Comparison of ENCODE assay signal across 9 mouse cellular contexts in genomic region chr17:29322603-29322962, GRCm38 (mm10). TPM values are rescaled to one million over a fixed set of nuclear protein-coding genes. Genes with fewer than 3 reads are reported as not detected.
DNase-seq lines count a peak whose midpoint lies in the region; ATAC-seq and TF ChIP-seq lines count a peak whose summit lies in the region.
"Had no signal": no experiment of that assay in that cellular context is flagged by ENCODE, and none has a peak within 500 bp of the region (broad histone marks: within the 10 kb centered on the region; RNA-seq: fewer than 3 reads in every experiment).

No protein-coding gene starts in this region.

- H3K36me3 ChIP-seq in thymus, adult 2 months (ENCODE audit: control insufficient read depth, insufficient read depth, low read length) = no peaks in the 10 kb centered on the region

- intact Hi-C loops in gastrocnemius, adult 2 months (cut with DNase I) = no loop called here

- WGBS in thymus, adult 2 months = 89% methylated on average over 18 of the region's 18 CpGs

- no peak for DNase-seq in gastrocnemius, adult 2 months
- DNase-seq in gastrocnemius, postnatal 4 days (ENCODE audit: low spot score in 2 of 2) = no peak
- peak; percentile 63 for DNase-seq in embryo, embryonic 11 days
- DNase-seq in kidney, postnatal 36 days = peak; percentile 60 to 73
- DNase-seq in lung, postnatal 25 days (ENCODE audit: low spot score) = peak; percentile 87
- no peak for DNase-seq in frontal cortex, postnatal 36 days (ENCODE audit: low spot score in 2 of 2)
- no peak for DNase-seq in thymus, adult 2 months
- DNase-seq: cerebellum, postnatal 14 days had no signal

- peak overlapping the region; percentile 17; the same call in 1 of the 2 replicates for H3K27ac ChIP-seq in gastrocnemius, adult 2 months
- H3K27ac ChIP-seq in thymus, adult 2 months (ENCODE audit: control insufficient read depth, insufficient read depth, low read length) = no peak overlapping the region

- no peak for TF ChIP-seq CTCF in gastrocnemius, adult 2 months (IDR thresholded peaks at IDR 0.05)
- TF ChIP-seq CTCF in thymus, adult 2 months (IDR thresholded peaks at IDR 0.05; ENCODE audit: borderline replicate concordance, control insufficient read depth, extremely low read depth, insufficient read depth, low read length, poor library complexity) = no peak

- no peaks in the 10 kb centered on the region for H3K4me1 ChIP-seq in thymus, adult 2 months (replicated peaks; ENCODE audit: control insufficient read depth, insufficient read depth, low read length)

- no peaks in the 10 kb centered on the region for H3K27me3 ChIP-seq in thymus, adult 2 months (ENCODE audit: control insufficient read depth, insufficient read depth, low read length)

- ATAC-seq in cerebellum, adult (ENCODE audit: insufficient number of reproducible peaks, low FRiP score, low TSS enrichment) = no peak

- peak overlapping the region; percentile 60; the same call in 1 of the 2 replicates for H3K4me3 ChIP-seq in gastrocnemius, adult 2 months
- no peak overlapping the region for H3K4me3 ChIP-seq in thymus, adult 2 months (ENCODE audit: control insufficient read depth, insufficient read depth, low read length)

- TF ChIP-seq POLR2A in thymus, adult 2 months (IDR thresholded peaks at IDR 0.05; ENCODE audit: control insufficient read depth, extremely low read depth, insufficient read depth, low read length, poor library complexity) = no peak

RNA-seq across cellular contexts. Expression of gene Pi16, which starts 5.1 kb away (rescaled TPM):
- total RNA-seq in gastrocnemius, adult 2 months (2021) = 10 to 100 TPM; 21.9 to 52.6 TPM
- 10 to 100 TPM; 50.3 to 54.5 TPM for total RNA-seq in gastrocnemius, postnatal 4 days (2021)
- polyA plus RNA-seq in thymus, adult 2 months (2012; rRNA removed) = 22.7 and 24.5 TPM in 2 replicates

RNA-seq across cellular contexts. Expression of gene Mtch1, which starts 25.2 kb away (rescaled TPM):
- 100 to 1,000 TPM in 1 of 2 experiments, 10 to 100 TPM in 1; 78.5 to 109 TPM for total RNA-seq in gastrocnemius, adult 2 months (2021)
- total RNA-seq in gastrocnemius, postnatal 4 days (2021) = 100 to 1,000 TPM; 302 to 317 TPM
- polyA plus RNA-seq in thymus, adult 2 months (2012; rRNA removed) = 332 and 354 TPM in 2 replicates

RNA-seq across cellular contexts. Expression of gene Fgd2, which starts 38.1 kb away (rescaled TPM):
- 1 to 10 TPM in 1 of 2 experiments, under 1 TPM in 1; 0.74 to 1.1 TPM for total RNA-seq in gastrocnemius, adult 2 months (2021)
- 1 to 10 TPM; 4.2 to 4.5 TPM for total RNA-seq in gastrocnemius, postnatal 4 days (2021)
- 40.0 and 56.0 TPM in 2 replicates for polyA plus RNA-seq in thymus, adult 2 months (2012; rRNA removed)

RNA-seq across cellular contexts. Expression of gene BC004004, which starts 54.0 kb away (rescaled TPM):
- 100 to 1,000 TPM; 110 to 121 TPM for total RNA-seq in gastrocnemius, adult 2 months (2021)
- total RNA-seq in gastrocnemius, postnatal 4 days (2021) = 100 to 1,000 TPM in 1 of 2 experiments, 10 to 100 TPM in 1; 98.5 to 101 TPM
- polyA plus RNA-seq in thymus, adult 2 months (2012; rRNA removed) = 46.0 and 61.3 TPM in 2 replicates

RNA-seq across cellular contexts. Expression of gene Ppil1, which starts 58.6 kb away (rescaled TPM):
- 1 to 10 TPM; 5.1 to 7.3 TPM for total RNA-seq in gastrocnemius, adult 2 months (2021)
- 10 to 100 TPM; 22.1 to 22.8 TPM for total RNA-seq in gastrocnemius, postnatal 4 days (2021)
- 57.1 and 65.9 TPM in 2 replicates for polyA plus RNA-seq in thymus, adult 2 months (2012; rRNA removed)

Comparison
In these comparisons a context has a peak if more than half of its experiments do, and no peak if none do; other contexts are left out.
1. DNase-seq: peak in embryo, embryonic 11 days (single experiment), kidney, postnatal 36 days (2 of 2) and lung, postnatal 25 days (single experiment); none in gastrocnemius, adult 2 months (single experiment), gastrocnemius, postnatal 4 days (0 of 2), frontal cortex, postnatal 36 days (0 of 2) and thymus, adult 2 months (single experiment).